Mouse (Mus musculus): Measurements from ENCODE around the gene Lamtor1. TPM values are rescaled to one million over a fixed set of nuclear protein-coding genes. Genes with fewer than 3 reads are reported as not detected.
"Not testable (repeated sequence)": the region's sequence is repeated elsewhere in the genome, so short reads cannot be mapped to it uniquely, and the experiment has no call there.

Lamtor1 gene
- polyA plus RNA-seq, 1 experiment from 2014 or later, result 131 TPM

DNA sequence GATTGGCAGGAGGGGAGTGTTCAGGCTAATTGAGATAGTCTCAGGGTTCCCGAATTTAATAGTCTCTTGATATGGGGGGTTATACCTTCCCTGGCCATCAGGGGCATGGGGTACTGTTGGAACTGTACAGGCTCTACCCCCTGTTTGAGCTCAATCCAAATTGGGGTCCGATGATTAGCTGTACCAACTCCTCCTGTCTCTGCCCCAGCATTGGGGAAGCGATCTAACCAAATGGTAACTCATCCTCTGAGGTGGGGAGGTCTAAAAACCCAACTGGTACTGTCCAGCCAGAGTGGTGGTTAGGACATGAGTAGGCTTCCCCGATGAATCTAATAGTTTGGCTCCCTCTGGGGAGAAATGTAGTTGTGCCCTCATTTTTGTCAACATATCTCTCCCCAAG, 31.3 kb downstream of the Lamtor1 start:
- no peak for ATAC-seq (ENCODE audit: low FRiP score, low read depth)
- H3K9me3 ChIP-seq, result no peaks in the 10 kb centered on the region
- no peak overlapping the region for H3K4me3 ChIP-seq
- no peaks in the 10 kb centered on the region for H3K27me3 ChIP-seq
- no peak overlapping the region for H3K27ac ChIP-seq (replicated peaks)
- WGBS, result 95% methylated on average over 4 of the region's 4 CpGs
- no peak overlapping the region for H3K4me2 ChIP-seq (replicated peaks)
- H3K36me3 ChIP-seq, result peaks cover 2% of the 10 kb centered on the region; the same call in 1 of the 2 replicates
- peaks cover 24% of the 10 kb centered on the region for H3K4me1 ChIP-seq
- H3K9ac ChIP-seq (replicated peaks), result no peak overlapping the region

- no peak overlapping the region for H3K4me2 ChIP-seq (replicated peaks)
- 94% methylated on average over 4 of the region's 4 CpGs for WGBS
- no peaks in the 10 kb centered on the region for H3K9me3 ChIP-seq
- H3K36me3 ChIP-seq, result peaks cover 2% of the 10 kb centered on the region; the same call in 1 of the 2 replicates
- H3K9ac ChIP-seq (replicated peaks), result no peak overlapping the region
- H3K27ac ChIP-seq (replicated peaks), result no peak overlapping the region
- ATAC-seq (ENCODE audit: low FRiP score, low read depth), result no peak
- H3K4me3 ChIP-seq, result no peak overlapping the region
- no peaks in the 10 kb centered on the region for H3K27me3 ChIP-seq
- peaks cover 22% of the 10 kb centered on the region for H3K4me1 ChIP-seq
Measured at GRCm38 (mm10) chr7:101937569-101937968, 31.9 kb downstream of the Lamtor1 start.

- H3K9me3 ChIP-seq, result no peaks in the 10 kb centered on the region
- H3K27me3 ChIP-seq, result no peaks in the 10 kb centered on the region
- no peak for ATAC-seq (ENCODE audit: low FRiP score, low read depth)
- H3K4me1 ChIP-seq, result peaks cover 16% of the 10 kb centered on the region
- H3K9ac ChIP-seq (replicated peaks), result no peak overlapping the region
- H3K4me3 ChIP-seq, result no peak overlapping the region
- H3K27ac ChIP-seq (replicated peaks), result no peak overlapping the region
- WGBS, result 98% methylated on average over 2 of the region's 2 CpGs
- no peak overlapping the region for H3K4me2 ChIP-seq (replicated peaks)
- peaks cover 2% of the 10 kb centered on the region; the same call in 1 of the 2 replicates for H3K36me3 ChIP-seq
Measured at GRCm38 (mm10) chr7:101938348-101938747, 32.6 kb downstream of the Lamtor1 start.

- H3K9ac ChIP-seq (replicated peaks), result no peak overlapping the region
- H3K27me3 ChIP-seq, result no peaks in the 10 kb centered on the region
- peaks cover 12% of the 10 kb centered on the region for H3K4me1 ChIP-seq
- H3K27ac ChIP-seq (replicated peaks), result no peak overlapping the region
- whole genome bisulfite sequencing, result 92% methylated on average over 4 of the region's 4 CpGs
- H3K4me2 ChIP-seq (replicated peaks), result no peak overlapping the region
- H3K36me3 ChIP-seq, result peaks cover 2% of the 10 kb centered on the region; the same call in 1 of the 2 replicates
- H3K9me3 ChIP-seq, result no peaks in the 10 kb centered on the region
- H3K4me3 ChIP-seq, result no peak overlapping the region
- ATAC-seq (ENCODE audit: low FRiP score, low read depth), result no peak
Measured at GRCm38 (mm10) chr7:101939758-101940157, 34.1 kb downstream of the Lamtor1 start.

GRCm38 (mm10) chr7:101949008-101949407, 43.3 kb downstream of the Lamtor1 start:
- not testable (repeated sequence) for H3K4me2 ChIP-seq (replicated peaks); ATAC-seq (ENCODE audit: low FRiP score, low read depth); H3K27me3 ChIP-seq; H3K36me3 ChIP-seq; H3K4me3 ChIP-seq; H3K9ac ChIP-seq (replicated peaks); H3K4me1 ChIP-seq; H3K27ac ChIP-seq (replicated peaks); H3K9me3 ChIP-seq
- WGBS, result 92% methylated on average over 5 of the region's 5 CpGs

GRCm38 (mm10) chr7:101951648-101952047, 45.9 kb downstream of the Lamtor1 start:
- no peak for ATAC-seq (ENCODE audit: low FRiP score, low read depth)
- no peak overlapping the region for H3K27ac ChIP-seq (replicated peaks)
- no peak overlapping the region for H3K9ac ChIP-seq (replicated peaks)
- no peaks in the 10 kb centered on the region for H3K9me3 ChIP-seq
- H3K27me3 ChIP-seq, result no peaks in the 10 kb centered on the region
- H3K4me1 ChIP-seq, result no peaks in the 10 kb centered on the region
- WGBS, result 93% methylated on average over 1 of the region's 1 CpGs
- H3K4me3 ChIP-seq, result no peak overlapping the region
- H3K36me3 ChIP-seq, result no peaks in the 10 kb centered on the region; the same call in 1 of the 2 replicates
- H3K4me2 ChIP-seq (replicated peaks), result no peak overlapping the region

DNA sequence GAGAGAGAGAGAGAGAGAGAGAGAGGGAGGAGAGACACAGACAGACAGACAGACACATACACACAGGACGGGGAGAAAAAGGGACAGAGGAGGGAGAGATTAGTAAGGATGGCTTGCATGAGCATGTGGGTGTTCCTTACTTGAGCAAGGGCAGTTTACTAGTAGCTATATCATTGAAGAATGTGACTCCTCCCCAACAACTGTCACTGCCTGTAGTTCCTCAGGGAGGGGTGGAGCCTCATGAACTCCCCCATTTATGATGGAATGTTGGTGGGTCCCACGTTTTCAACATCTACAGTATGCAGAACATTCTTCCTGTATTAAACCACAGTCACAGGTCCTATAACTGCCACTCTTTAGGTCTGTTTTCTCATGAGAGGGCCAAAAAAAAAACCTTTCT, 46.4 kb downstream of the Lamtor1 start:
- Histone ChIP-seq H3K9me3 (no peaks in the 10 kb centered on the region), H3K9ac (replicated peaks) (no peak overlapping the region), H3K4me1 (no peaks in the 10 kb centered on the region), H3K27me3 (no peaks in the 10 kb centered on the region), H3K4me2 (replicated peaks) (no peak overlapping the region), H3K4me3 (no peak overlapping the region), H3K27ac (replicated peaks) (no peak overlapping the region), H3K36me3 (no peaks in the 10 kb centered on the region; the same call in 1 of the 2 replicates)
- 65% methylated on average over 2 of the region's 2 CpGs for WGBS
- no peak for ATAC-seq (ENCODE audit: low FRiP score, low read depth)

GRCm38 (mm10) chr7:101954163-101954562, 48.5 kb downstream of the Lamtor1 start:
- no peaks in the 10 kb centered on the region; the same call in 1 of the 2 replicates for H3K36me3 ChIP-seq
- no peak overlapping the region for H3K4me2 ChIP-seq (replicated peaks)
- H3K9ac ChIP-seq (replicated peaks), result no peak overlapping the region
- H3K9me3 ChIP-seq, result no peaks in the 10 kb centered on the region
- H3K27me3 ChIP-seq, result no peaks in the 10 kb centered on the region
- H3K27ac ChIP-seq (replicated peaks), result no peak overlapping the region
- 92% methylated on average over 2 of the region's 2 CpGs for WGBS
- no peak for ATAC-seq (ENCODE audit: low FRiP score, low read depth)
- H3K4me3 ChIP-seq, result no peak overlapping the region
- no peaks in the 10 kb centered on the region for H3K4me1 ChIP-seq

GRCm38 (mm10) chr7:101955276-101955675, 49.6 kb downstream of the Lamtor1 start:
- no peak for ATAC-seq (ENCODE audit: low FRiP score, low read depth)
- Histone ChIP-seq H3K9ac (replicated peaks) (no peak overlapping the region), H3K27ac (replicated peaks) (no peak overlapping the region), H3K36me3 (no peaks in the 10 kb centered on the region; the same call in 1 of the 2 replicates), H3K4me2 (replicated peaks) (no peak overlapping the region), H3K4me3 (no peak overlapping the region), H3K9me3 (no peaks in the 10 kb centered on the region), H3K27me3 (no peaks in the 10 kb centered on the region), H3K4me1 (no peaks in the 10 kb centered on the region; the same call in 1 of the 2 replicates)
- 95% methylated on average over 2 of the region's 2 CpGs for WGBS

GRCm38 (mm10) chr7:101955862-101956261, 50.2 kb downstream of the Lamtor1 start:
- no peak overlapping the region for H3K4me3 ChIP-seq
- no peaks in the 10 kb centered on the region for H3K27me3 ChIP-seq
- no peak for ATAC-seq (ENCODE audit: low FRiP score, low read depth)
- H3K4me1 ChIP-seq, result no peaks in the 10 kb centered on the region; the same call in 1 of the 2 replicates
- H3K4me2 ChIP-seq (replicated peaks), result no peak overlapping the region
- no peak overlapping the region for H3K27ac ChIP-seq (replicated peaks)
- H3K36me3 ChIP-seq, result no peaks in the 10 kb centered on the region; the same call in 1 of the 2 replicates
- H3K9ac ChIP-seq (replicated peaks), result no peak overlapping the region
- H3K9me3 ChIP-seq, result no peaks in the 10 kb centered on the region
- WGBS, result 59% methylated on average over 4 of the region's 4 CpGs

DNA sequence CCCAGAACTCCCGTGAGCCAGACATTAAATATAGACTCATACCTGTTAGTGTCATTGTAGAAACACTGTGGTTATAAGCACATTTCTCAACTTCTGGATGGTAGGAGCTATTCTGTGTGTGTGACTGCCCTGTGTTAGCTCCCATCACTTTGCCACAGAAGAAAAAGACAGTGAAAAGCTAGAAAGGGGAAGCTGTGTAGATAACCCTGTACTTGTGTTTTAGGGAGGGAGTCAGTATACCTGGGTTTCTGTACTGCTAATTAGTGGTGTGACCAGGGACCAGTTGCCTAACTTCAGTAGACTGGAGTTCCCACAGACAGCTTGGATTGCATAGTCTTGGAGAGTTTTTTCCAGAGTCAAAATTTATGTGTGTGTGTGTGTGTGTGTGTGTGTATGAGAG, 50.8 kb downstream of the Lamtor1 start:
- 94% methylated on average over 1 of the region's 1 CpGs for WGBS
- H3K4me3 ChIP-seq, result no peak overlapping the region
- ATAC-seq (ENCODE audit: low FRiP score, low read depth), result no peak
- no peaks in the 10 kb centered on the region for H3K27me3 ChIP-seq
- no peaks in the 10 kb centered on the region; the same call in 1 of the 2 replicates for H3K36me3 ChIP-seq
- no peaks in the 10 kb centered on the region; the same call in 1 of the 2 replicates for H3K4me1 ChIP-seq
- no peak overlapping the region for H3K27ac ChIP-seq (replicated peaks)
- H3K4me2 ChIP-seq (replicated peaks), result no peak overlapping the region
- H3K9ac ChIP-seq (replicated peaks), result no peak overlapping the region
- no peaks in the 10 kb centered on the region for H3K9me3 ChIP-seq

- H3K36me3 ChIP-seq, result no peaks in the 10 kb centered on the region; the same call in 1 of the 2 replicates
- no peaks in the 10 kb centered on the region for H3K9me3 ChIP-seq
- 96% methylated on average over 5 of the region's 5 CpGs for WGBS
- no peak overlapping the region for H3K9ac ChIP-seq (replicated peaks)
- no peak overlapping the region for H3K4me2 ChIP-seq (replicated peaks)
- H3K27me3 ChIP-seq, result no peaks in the 10 kb centered on the region
- H3K4me1 ChIP-seq, result no peaks in the 10 kb centered on the region; the same call in 1 of the 2 replicates
- H3K4me3 ChIP-seq, result no peak overlapping the region
- H3K27ac ChIP-seq (replicated peaks), result no peak overlapping the region
- no peak for ATAC-seq (ENCODE audit: low FRiP score, low read depth)
Measured at GRCm38 (mm10) chr7:101956911-101957310, 51.2 kb downstream of the Lamtor1 start.

DNA sequence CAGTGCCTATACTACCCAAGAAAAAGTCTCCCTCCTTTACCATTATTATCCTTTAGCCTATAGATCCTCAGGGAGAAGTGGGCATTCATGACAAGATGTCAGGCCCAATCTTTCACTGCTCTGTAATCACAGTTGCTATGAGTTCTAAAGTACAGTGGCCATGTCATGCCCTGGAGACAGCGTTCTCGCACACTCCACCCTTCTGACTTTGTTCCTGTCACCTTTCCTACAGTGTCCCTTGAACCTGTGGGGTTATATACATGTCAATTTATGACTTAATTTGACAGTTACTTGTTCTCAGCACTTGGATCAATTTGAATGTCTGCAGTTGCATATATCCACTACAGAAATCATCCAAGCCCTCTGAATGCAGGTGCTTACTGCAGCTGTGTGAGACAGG, 57.1 kb downstream of the Lamtor1 start:
- H3K4me3 ChIP-seq, result no peak overlapping the region
- no peak for ATAC-seq (ENCODE audit: low FRiP score, low read depth)
- H3K9me3 ChIP-seq, result no peaks in the 10 kb centered on the region
- H3K4me2 ChIP-seq (replicated peaks), result no peak overlapping the region
- H3K36me3 ChIP-seq, result no peaks in the 10 kb centered on the region
- H3K27ac ChIP-seq (replicated peaks), result no peak overlapping the region
- no peaks in the 10 kb centered on the region for H3K27me3 ChIP-seq
- WGBS, result 98% methylated on average over 2 of the region's 2 CpGs
- H3K4me1 ChIP-seq, result no peaks in the 10 kb centered on the region; the same call in 1 of the 2 replicates
- no peak overlapping the region for H3K9ac ChIP-seq (replicated peaks)

Measured in midbrain, embryonic 12.5 days (tissue).